Mouse (Mus musculus): ENCODE data around the gene Neurog2. TPM values are rescaled to one million over a fixed set of nuclear protein-coding genes. Genes with fewer than 3 reads are reported as not detected.

The Neurog2 gene
- not detected for polyA plus RNA-seq (2014; fragmentation: Illumina TruSeq; extraction: RNeasy Lipid Tissue Mini Kit (QIAGEN cat#74804); ENCODE audit: low read depth, low replicate concordance)

GRCm38 (mm10) chr3:127633080-127634032, at the start of gene Neurog2:
Gene Neurog2 (plus strand): TSS chr3:127633135.

Other genes starting within 250 kb of the Neurog2 start
- 24.5 TPM for gene Ank2, start 133.8 kb upstream of the Neurog2 start, polyA plus RNA-seq (2014; fragmentation: Illumina TruSeq; extraction: RNeasy Lipid Tissue Mini Kit (QIAGEN cat#74804); ENCODE audit: low read depth, low replicate concordance)
- 33.7 TPM for gene Larp7, start 79.8 kb upstream of the Neurog2 start, polyA plus RNA-seq (2014; fragmentation: Illumina TruSeq; extraction: RNeasy Lipid Tissue Mini Kit (QIAGEN cat#74804); ENCODE audit: low read depth, low replicate concordance)
- 1.1 TPM for gene Zgrf1, start 79.6 kb upstream of the Neurog2 start, polyA plus RNA-seq (2014; fragmentation: Illumina TruSeq; extraction: RNeasy Lipid Tissue Mini Kit (QIAGEN cat#74804); ENCODE audit: low read depth, low replicate concordance)
- 2.2 TPM for gene Alpk1, start 147.4 kb downstream of the Neurog2 start, polyA plus RNA-seq (2014; fragmentation: Illumina TruSeq; extraction: RNeasy Lipid Tissue Mini Kit (QIAGEN cat#74804); ENCODE audit: low read depth, low replicate concordance)
- 16.6 TPM for gene Tifa, start 156.7 kb downstream of the Neurog2 start, polyA plus RNA-seq (2014; fragmentation: Illumina TruSeq; extraction: RNeasy Lipid Tissue Mini Kit (QIAGEN cat#74804); ENCODE audit: low read depth, low replicate concordance)
- gene Ap1ar, start 204.4 kb downstream of the Neurog2 start, polyA plus RNA-seq (2014; fragmentation: Illumina TruSeq; extraction: RNeasy Lipid Tissue Mini Kit (QIAGEN cat#74804); ENCODE audit: low read depth, low replicate concordance), result 50.1 TPM

Data from kidney, adult 10 weeks (tissue).